Mouse (Mus musculus): ENCODE measurements around the gene Psma7. TPM values are rescaled to one million over a fixed set of nuclear protein-coding genes. Genes with fewer than 3 reads are reported as not detected.
A peak's percentile ranks its signal among the peaks of the same experiment; 100 is the strongest.

Psma7 gene
- total RNA-seq, 2 experiments from 2014 or later = 90.3 to 90.5 TPM

- ATAC-seq (replicated peaks; ENCODE audit: low FRiP score, poor library complexity, severe bottlenecking) = no peak
These were observed 5.9 kb upstream of the Psma7 start for GRCm38 (mm10) chr2:180047980-180048635.

GRCm38 (mm10) chr2:180047580-180047979 is 5.3 kb upstream of the Psma7 start:
- ATAC-seq (replicated peaks; ENCODE audit: low FRiP score, poor library complexity, severe bottlenecking) = no peak

DNA sequence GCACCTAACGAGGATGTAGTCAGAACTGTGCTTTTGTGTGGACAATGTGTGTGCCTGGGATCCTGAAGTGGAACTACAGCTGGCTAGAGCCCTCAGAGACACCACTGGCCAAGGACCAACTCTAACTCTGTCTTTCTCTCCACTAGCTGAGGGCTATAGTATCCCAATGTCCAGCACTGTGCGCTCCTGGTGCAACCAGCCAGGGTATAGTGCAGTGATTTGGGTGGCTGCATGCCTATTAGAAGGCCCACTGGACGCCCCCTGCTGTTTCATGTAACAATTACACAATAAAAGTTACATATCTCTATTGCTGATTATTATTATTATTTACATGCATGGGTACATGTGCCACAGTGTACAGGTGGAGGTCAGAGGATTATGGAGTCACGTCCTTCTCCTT is 3.0 kb upstream of the Psma7 start:
- no peak for ATAC-seq (replicated peaks; ENCODE audit: low FRiP score, poor library complexity, severe bottlenecking)

GRCm38 (mm10) chr2:180042858-180043515 is 754 bp upstream of the Psma7 start:
- ATAC-seq (replicated peaks; ENCODE audit: low FRiP score, poor library complexity, severe bottlenecking) = no peak

DNA sequence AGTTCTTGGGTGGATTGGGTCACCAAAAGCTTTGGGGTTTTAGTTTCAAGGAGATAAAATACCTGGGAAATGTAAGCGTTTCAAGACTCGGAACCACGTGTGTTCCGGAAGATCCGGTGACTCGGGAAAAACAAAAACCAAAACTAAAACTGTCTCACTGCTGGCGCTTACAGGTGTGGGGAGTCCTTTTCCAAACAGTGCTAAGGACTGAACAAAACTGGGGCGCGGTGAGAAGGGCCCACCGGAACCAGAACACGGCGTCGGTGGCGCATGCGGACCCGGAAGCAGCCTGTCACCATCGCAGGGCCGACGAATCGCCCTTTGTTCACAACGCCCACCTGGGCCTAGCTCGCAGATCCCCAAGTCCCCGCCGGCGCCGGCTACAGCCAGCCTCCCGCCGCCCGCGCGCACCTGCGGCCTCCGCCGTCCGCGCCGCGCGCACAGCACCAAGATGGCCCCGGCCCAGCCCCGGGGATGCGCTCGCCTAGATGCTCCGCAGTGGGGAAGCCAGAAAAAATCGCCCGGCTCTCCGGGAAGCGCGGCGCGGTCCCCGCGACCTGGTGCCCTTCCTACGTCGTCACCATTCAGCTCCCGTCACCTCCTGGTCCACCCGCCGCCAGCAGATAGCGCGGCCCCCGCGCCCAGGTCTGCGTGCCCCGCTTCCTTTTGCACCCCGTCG is 517 bp downstream of the Psma7 start:
- ATAC-seq (replicated peaks; ENCODE audit: low FRiP score, poor library complexity, severe bottlenecking) = peak; percentile 14

GRCm38 (mm10) chr2:180040406-180040805 is 1.8 kb downstream of the Psma7 start:
- ATAC-seq (replicated peaks; ENCODE audit: low FRiP score, poor library complexity, severe bottlenecking) = no peak

DNA sequence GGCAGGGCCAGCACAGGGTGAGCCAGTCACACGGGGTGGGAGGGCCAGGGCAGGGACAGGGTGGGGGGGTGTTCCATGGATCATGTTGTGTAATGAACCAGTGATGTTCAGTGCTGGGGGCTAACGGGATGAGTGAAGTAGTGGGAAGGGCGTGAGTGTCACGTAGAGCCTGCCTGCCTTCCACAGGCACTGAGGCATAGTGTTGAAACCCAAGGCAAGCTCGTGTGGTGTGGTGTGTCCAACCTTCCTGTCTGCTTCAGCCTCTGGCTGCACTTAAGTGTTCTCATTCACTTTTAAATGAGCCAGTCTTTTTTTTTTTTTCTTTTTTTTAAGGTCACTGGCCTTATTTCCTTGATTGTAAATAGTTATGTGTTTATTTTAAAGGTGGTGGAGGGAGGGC is 7.5 kb downstream of the Psma7 start:
- ATAC-seq (replicated peaks; ENCODE audit: low FRiP score, poor library complexity, severe bottlenecking) = no peak

DNA sequence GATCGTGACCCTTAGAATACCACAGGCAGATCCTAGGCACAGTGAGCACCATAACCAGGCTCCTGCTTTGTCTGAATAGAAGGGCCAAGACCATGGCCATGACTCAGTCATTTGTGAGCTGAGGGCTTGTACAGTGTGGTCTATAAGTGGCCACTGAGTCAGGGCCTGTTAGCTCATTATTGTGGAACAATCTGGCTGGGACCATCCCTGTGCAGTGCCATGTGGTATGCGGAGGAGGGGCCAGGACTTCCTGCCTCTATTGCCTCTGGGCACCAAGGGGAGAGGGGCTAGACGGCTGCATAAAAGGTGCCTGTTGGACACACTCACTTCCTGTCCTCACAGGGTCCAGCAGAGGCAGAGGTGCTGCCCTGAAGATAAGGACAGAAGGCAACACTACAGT is 8.3 kb downstream of the Psma7 start:
- no peak for ATAC-seq (replicated peaks; ENCODE audit: low FRiP score, poor library complexity, severe bottlenecking)

GRCm38 (mm10) chr2:180032925-180033324 is 9.3 kb downstream of the Psma7 start:
- ATAC-seq (replicated peaks; ENCODE audit: low FRiP score, poor library complexity, severe bottlenecking) = no peak

- no peak for ATAC-seq (replicated peaks; ENCODE audit: low FRiP score, poor library complexity, severe bottlenecking)
These were observed 11.0 kb downstream of the Psma7 start for GRCm38 (mm10) chr2:180031270-180031669.

GRCm38 (mm10) chr2:180027768-180028167 is 14.5 kb downstream of the Psma7 start:
- no peak for ATAC-seq (replicated peaks; ENCODE audit: low FRiP score, poor library complexity, severe bottlenecking)

DNA sequence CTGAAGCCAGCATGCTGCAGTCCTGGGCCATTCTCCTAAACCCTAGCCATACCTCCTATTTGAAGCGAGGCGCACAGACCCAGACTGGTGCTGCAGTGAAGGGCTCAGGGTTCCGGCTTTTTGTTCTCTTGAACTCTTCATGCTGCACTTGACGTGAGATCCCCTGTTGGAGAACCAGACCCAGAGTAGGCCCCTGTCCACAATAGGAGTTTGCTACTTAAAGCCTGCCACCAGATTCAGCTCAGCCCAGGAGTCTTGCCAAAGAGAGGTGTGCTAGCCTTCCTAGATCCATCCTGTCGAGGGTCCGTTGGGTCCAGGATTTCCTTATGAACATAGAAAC is 16.4 kb downstream of the Psma7 start:
- no peak for ATAC-seq (replicated peaks; ENCODE audit: low FRiP score, poor library complexity, severe bottlenecking)

DNA sequence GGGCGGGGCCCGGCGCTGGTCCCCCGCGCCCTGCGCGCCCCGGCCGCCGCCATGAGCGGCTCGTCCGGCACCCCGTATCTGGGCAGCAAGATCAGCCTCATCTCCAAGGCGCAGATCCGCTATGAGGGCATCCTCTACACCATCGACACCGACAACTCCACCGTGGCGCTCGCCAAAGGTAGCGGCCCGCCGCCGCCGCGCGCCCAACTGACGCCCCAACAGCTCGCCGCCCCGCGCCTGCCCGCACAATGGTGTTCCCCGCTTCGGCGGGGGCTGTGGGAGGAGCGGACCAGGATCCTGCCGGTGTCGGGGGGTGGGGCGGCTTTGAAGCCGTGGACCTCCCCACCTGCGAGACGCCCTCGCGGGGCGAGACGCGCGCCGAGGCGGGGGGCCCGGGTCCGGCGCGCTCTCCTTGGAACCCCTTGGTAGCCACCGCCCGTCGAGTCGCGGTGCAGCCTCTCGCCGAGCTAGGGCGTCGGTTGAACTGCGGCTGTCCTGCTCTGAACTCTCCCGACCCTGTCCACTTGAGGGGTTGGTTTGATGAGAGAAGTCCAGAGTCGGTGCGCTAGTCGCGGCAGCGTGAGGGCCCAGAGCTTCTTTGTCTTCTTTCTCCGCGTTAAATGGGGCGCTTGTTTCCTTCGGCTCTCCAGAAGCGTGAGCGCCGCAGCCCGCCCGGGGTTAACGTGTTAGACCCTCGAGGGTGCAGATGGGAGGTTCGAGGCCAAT is 16.9 kb downstream of the Psma7 start:
- ATAC-seq (replicated peaks; ENCODE audit: low FRiP score, poor library complexity, severe bottlenecking) = no peak; the same call in 1 of the 2 replicates

- peak; percentile 85 for ATAC-seq (replicated peaks; ENCODE audit: low FRiP score, poor library complexity, severe bottlenecking)
These were observed 17.7 kb downstream of the Psma7 start, which contains the start of gene Lsm14b for GRCm38 (mm10) chr2:180024401-180025098. Lsm14b (plus strand) TSS chr2:180024987.

DNA sequence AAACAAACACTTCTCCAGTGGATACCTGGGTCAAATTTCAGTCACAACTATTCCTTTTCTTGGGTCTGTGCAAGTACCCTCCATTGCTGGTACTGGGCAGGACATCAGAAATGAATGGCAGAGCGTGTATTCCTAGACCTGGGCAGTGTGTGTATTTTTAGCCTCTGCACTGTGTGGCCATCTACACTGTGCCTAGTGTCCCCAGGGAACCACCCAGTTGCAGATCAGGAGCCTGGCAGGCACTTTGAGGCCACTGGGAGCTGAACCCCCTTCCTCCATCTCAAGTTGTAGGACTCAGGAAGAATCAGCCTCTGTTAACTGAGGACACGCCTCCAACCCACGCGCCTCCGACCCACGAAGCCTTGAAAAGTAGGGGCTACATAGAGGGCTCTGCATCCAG is 19.5 kb downstream of the Psma7 start:
- ATAC-seq (replicated peaks; ENCODE audit: low FRiP score, poor library complexity, severe bottlenecking) = no peak

DNA sequence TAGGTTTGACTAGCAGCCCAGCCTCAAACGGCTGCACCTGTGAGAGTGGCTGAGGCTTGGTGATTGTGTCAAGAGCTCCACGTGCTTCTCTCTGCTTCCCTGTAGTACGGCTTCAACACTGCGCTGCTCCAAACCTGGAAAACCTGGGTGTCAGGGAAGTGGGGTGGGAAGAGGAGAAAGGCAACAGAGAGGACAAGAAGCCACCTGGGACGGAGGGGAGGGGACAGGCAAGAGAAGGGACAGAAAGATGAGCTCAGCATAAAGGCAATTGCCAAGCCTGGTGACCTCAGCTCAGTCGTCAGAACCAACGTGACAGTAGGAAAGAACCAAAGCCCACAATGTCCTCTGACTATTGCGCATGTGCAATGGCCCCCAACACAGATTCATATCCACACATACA is 21.3 kb downstream of the Psma7 start:
- no peak for ATAC-seq (replicated peaks; ENCODE audit: low FRiP score, poor library complexity, severe bottlenecking)

DNA sequence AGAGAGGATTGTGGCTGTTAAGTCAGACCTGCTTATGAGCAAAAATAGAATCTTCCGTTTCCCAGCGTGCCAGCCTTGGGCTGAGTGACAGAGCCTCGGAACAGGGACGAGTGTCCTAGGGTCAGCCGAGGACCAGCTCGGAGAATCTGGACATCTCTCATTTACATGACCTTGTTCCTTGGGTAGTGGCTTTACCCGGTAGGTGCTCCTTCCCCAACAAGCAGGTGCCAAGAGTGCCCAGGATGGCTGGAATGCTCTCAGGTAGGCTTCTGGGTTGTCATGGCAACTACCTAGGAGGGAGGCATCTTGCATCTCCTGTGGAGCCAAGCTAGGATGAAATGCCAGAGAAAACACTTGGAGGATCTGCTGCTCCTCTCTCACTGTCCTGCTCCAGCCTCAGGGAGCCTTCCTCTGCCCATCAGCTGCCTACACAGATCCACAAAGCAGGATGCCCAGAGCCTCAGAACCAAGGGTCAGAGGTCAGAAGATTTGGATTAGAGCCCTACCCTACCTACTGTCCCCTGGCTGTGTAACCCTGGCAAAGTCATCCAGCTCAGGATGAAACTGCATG is 22.1 kb downstream of the Psma7 start:
- no peak for ATAC-seq (replicated peaks; ENCODE audit: low FRiP score, poor library complexity, severe bottlenecking)

DNA sequence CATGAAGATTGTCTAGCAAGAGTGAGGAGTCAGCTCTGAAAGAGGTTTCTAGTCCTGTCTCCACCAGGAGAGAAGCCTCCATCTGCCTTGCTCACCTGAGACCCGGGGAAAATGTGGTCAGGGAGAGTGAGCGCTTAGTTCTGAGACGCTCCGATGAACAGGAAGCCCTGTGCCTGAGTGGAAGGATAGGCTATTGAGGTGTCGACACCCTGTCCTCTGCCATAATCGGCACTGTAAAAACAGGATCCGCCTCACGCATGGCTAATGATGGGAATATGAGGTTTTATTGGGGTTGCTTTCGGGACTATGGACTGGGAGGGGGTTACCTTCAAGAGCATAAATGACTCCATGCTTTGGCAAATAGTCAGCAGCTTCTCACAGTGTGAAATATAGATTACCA is 23.7 kb downstream of the Psma7 start:
- ATAC-seq (replicated peaks; ENCODE audit: low FRiP score, poor library complexity, severe bottlenecking) = no peak

DNA sequence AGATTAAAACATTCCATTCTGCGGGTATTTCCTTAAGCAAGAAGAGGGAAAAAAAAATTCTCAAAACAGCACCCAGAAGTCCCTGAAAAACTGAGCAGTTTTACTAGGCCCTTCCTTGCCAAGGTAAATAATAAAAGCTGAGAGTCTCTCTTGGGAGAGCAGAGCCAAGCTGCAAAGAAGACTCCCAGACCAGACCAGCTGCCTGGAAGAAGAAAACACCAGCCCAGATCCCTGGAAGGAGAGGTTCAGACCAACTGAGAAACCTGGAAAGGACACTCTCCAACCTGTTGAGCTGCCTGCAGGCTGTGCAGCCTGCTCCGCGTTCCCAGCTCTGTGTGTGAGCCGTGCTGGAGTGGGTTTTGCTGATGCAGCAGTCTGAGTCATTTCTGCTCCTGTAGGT is 24.6 kb downstream of the Psma7 start:
- no peak for ATAC-seq (replicated peaks; ENCODE audit: low FRiP score, poor library complexity, severe bottlenecking)

GRCm38 (mm10) chr2:180013686-180014085 is 28.5 kb downstream of the Psma7 start:
- ATAC-seq (replicated peaks; ENCODE audit: low FRiP score, poor library complexity, severe bottlenecking) = no peak

All from erythroblast, adult 5-6 weeks (primary cell).